Mouse (Mus musculus) heart, postnatal 0 days (tissue): ENCODE measurements around the gene Ttc7b.

ENCODE experiments used
- CTCF ChIP-seq: IDR thresholded peaks from 2 replicates; pipeline ENCODE4 v1.5.1; 2016; ENCODE audit warnings: antibody characterized with exemption, control low read depth, low read depth
- EP300 ChIP-seq: IDR thresholded peaks from 2 replicates; pipeline ENCODE4 v1.6.1; 2016; ENCODE audit warnings: antibody characterized with exemption, low read depth

GRCm38 (mm10) chr12:100325212-100325611, 195.4 kb downstream of the Ttc7b start:
- TF ChIP-seq EP300 = no peak
- no peak for TF ChIP-seq CTCF
